Mouse (Mus musculus) gonadal fat pad, adult 2 months (tissue): ENCODE measurements at regions not wholly inside any gene's neighbourhood (a gene's known extent, or its start where the extent isn't known, plus 50 kb on each side); places are given as distances from the start of the nearest gene placed in this dataset.

Source experiments
- DNase-seq: peaks from one replicate; pipeline ENCODE4 v3.0.0-alpha.2; 2012; ENCODE audit warnings: low read depth

DNA sequence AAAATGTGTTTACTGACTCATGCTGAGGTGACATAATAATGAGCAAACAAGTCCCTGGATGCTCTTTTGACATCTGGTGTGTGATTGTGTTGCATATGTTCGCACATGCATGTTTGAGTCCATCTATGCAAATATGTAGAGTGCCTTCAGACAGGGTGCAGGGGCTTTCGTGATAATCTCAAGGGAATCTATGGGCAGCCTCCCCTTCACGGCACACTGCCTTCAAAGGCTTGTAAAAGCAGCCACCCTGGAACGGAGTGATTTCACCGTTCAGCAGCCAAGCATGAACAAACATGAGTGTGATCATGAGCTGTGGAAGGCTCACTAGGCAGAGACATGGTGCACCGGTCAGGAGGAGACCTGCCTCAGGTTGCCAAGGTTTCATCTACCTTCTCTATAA lies 57.1 kb upstream of the Mbip start:
- DNase-seq, result no peak

DNA sequence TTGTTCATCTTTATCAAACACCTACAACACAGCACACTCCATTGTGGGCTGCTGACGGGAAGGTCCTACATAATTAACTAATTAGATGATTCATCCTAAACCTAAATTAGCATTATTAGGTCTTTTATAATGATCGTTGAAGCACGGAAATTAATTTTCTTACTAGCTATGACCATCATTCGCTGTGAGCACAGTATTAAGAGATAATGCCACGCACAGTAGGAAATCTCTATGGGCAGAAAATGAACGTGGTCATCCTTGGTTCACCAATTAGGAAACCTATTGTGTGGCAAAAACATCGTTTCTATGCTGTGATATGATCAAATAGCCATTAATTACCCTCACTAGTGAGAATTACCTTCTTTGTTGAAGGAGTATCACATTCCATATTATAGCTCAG lies 56.4 kb upstream of the Mbip start:
- DNase-seq, result no peak
